Mouse (Mus musculus) spleen, embryonic (tissue): ENCODE data around the gene Tnfrsf13c.

Experiments
- CTCF ChIA-PET: fragments of 350-600 bp; sonication (Branson Sonifier 250); formaldehyde crosslinking; loops from one replicate; lab custom pipeline; 2022; lab: Charles Lee

Tnfrsf13c gene

GRCm38 (mm10) chr15:82210801-82211200 lies 13.4 kb downstream of the Tnfrsf13c start:
- CTCF ChIA-PET: interaction anchor here (0.6 to 1.1 kb wide), 3 partner anchors 9 to 410 kb away, joined by 3 to 10 read pairs (median 3); no protein-coding TSS in a partner anchor

GRCm38 (mm10) chr15:82209295-82210050 lies 14.7 kb downstream of the Tnfrsf13c start:
- CTCF ChIA-PET: interaction anchor here (1.1 kb wide), 1 partner anchor 11 kb away, joined by 3 read pairs; no protein-coding TSS in a partner anchor

- CTCF ChIA-PET: no interaction called here
Measured at GRCm38 (mm10) chr15:82208307-82208706, 15.9 kb downstream of the Tnfrsf13c start.

GRCm38 (mm10) chr15:82207504-82208219 lies 16.5 kb downstream of the Tnfrsf13c start:
- CTCF ChIA-PET: no interaction called here

GRCm38 (mm10) chr15:82207105-82207459 lies 17.1 kb downstream of the Tnfrsf13c start:
- CTCF ChIA-PET: no interaction called here

GRCm38 (mm10) chr15:82206365-82207104 lies 17.6 kb downstream of the Tnfrsf13c start:
- CTCF ChIA-PET: no interaction called here

- CTCF ChIA-PET: no interaction called here
Measured at GRCm38 (mm10) chr15:82204680-82205371, 19.3 kb downstream of the Tnfrsf13c start.

- CTCF ChIA-PET: interaction anchor here (0.6 kb wide), 1 partner anchor 20 kb away, joined by 5 read pairs; the partner anchor contains the start of gene Tnfrsf13c
Measured at GRCm38 (mm10) chr15:82203611-82204351, 20.4 kb downstream of the Tnfrsf13c start.

- CTCF ChIA-PET: no interaction called here
Measured at GRCm38 (mm10) chr15:82203090-82203489, 21.1 kb downstream of the Tnfrsf13c start.

GRCm38 (mm10) chr15:82202086-82202485 lies 22.1 kb downstream of the Tnfrsf13c start:
- CTCF ChIA-PET: interaction anchor here (0.6 kb wide), 1 partner anchor 18 kb away, joined by 3 read pairs; no protein-coding TSS in a partner anchor

- CTCF ChIA-PET: interaction anchor here (0.8 kb wide), 1 partner anchor 960 kb away, joined by 3 read pairs; no protein-coding TSS in a partner anchor
Measured at GRCm38 (mm10) chr15:82199546-82199945, 24.6 kb downstream of the Tnfrsf13c start.

- CTCF ChIA-PET: no interaction called here
Measured at GRCm38 (mm10) chr15:82198342-82198741, 25.8 kb downstream of the Tnfrsf13c start.

GRCm38 (mm10) chr15:82197937-82198336 lies 26.2 kb downstream of the Tnfrsf13c start:
- CTCF ChIA-PET: interaction anchor here (0.6 kb wide), 1 partner anchor 25 kb away, joined by 3 read pairs; no protein-coding TSS in a partner anchor

GRCm38 (mm10) chr15:82197246-82197750 lies 26.9 kb downstream of the Tnfrsf13c start:
- CTCF ChIA-PET: interaction anchor here (0.6 kb wide), 2 partner anchors 24 to 26 kb away, joined by 3 to 5 read pairs; no protein-coding TSS in a partner anchor

GRCm38 (mm10) chr15:82196300-82196699 lies 27.9 kb downstream of the Tnfrsf13c start:
- CTCF ChIA-PET: no interaction called here

GRCm38 (mm10) chr15:82192617-82193016 lies 31.6 kb downstream of the Tnfrsf13c start:
- CTCF ChIA-PET: interaction anchor here (0.6 kb wide), 1 partner anchor 9 kb away, joined by 3 read pairs; no protein-coding TSS in a partner anchor

- CTCF ChIA-PET: interaction anchor here (0.5 to 1.4 kb wide), 6 partner anchors 22 to 1070 kb away, joined by 3 to 5 read pairs (median 3); partner anchors contain the start of gene Shisa8
Measured at GRCm38 (mm10) chr15:82188481-82189240, 35.5 kb downstream of the Tnfrsf13c start.

GRCm38 (mm10) chr15:82187924-82188323 lies 36.2 kb downstream of the Tnfrsf13c start:
- CTCF ChIA-PET: interaction anchor here (1.4 kb wide), 1 partner anchor 24 kb away, joined by 4 read pairs; no protein-coding TSS in a partner anchor

- CTCF ChIA-PET: no interaction called here
Measured at GRCm38 (mm10) chr15:82187401-82187800, 36.8 kb downstream of the Tnfrsf13c start.
